Mouse (Mus musculus) monocyte, adult 59 days (primary cell): ENCODE data around the gene Ccr8. TPM values are rescaled to one million over a fixed set of nuclear protein-coding genes. Genes with fewer than 3 reads are reported as not detected.

ENCODE experiments used
- total RNA-seq, 2 experiments: library from RNA; stranded (reverse); gene quantifications; one replicate each; pipeline ENCODE4 v1.2.4; 2023

The Ccr8 gene
- not detected for total RNA-seq

GRCm38 (mm10) chr9:120091696-120092238 is at the start of gene Ccr8:
Ccr8 (plus strand) TSS chr9:120092114.

GRCm38 (mm10) chr9:120069779-120070178 is 22.1 kb upstream of the Ccr8 start, which contains the start of gene Cx3cr1:
Cx3cr1 (minus strand) TSS chr9:120069879.

GRCm38 (mm10) chr9:120110211-120111018 is 18.5 kb downstream of the Ccr8 start, which contains the start of gene Slc25a38:
Slc25a38 (plus strand) TSS chr9:120110374.

GRCm38 (mm10) chr9:120127538-120128251 is 35.8 kb downstream of the Ccr8 start, which contains the start of gene Rpsa:
Rpsa (plus strand) TSS chr9:120127689.

Other genes with a start within 250 kb of the Ccr8 start
- gene Wdr48, start 197.2 kb upstream of the Ccr8 start, total RNA-seq, result 10 to 100 TPM; 48.1 to 56.3 TPM
- 10 to 100 TPM in 1 of 2 experiments, 1 to 10 TPM in 1; 6.8 to 10.9 TPM for gene Gorasp1, start 154.5 kb upstream of the Ccr8 start, total RNA-seq
- under 1 TPM in 1 of 2 experiments, not detected in 1; 0.15 TPM for gene Ttc21a, start 154.5 kb upstream of the Ccr8 start, total RNA-seq
- 100 to 1,000 TPM; 118 to 123 TPM for gene Csrnp1, start 107.5 kb upstream of the Ccr8 start, total RNA-seq
- gene Xirp1, start 68.5 kb upstream of the Ccr8 start, total RNA-seq, result 1 to 10 TPM in 1 of 2 experiments, under 1 TPM in 1; 0.63 to 2.8 TPM
- 100 to 1,000 TPM; 261 to 284 TPM for gene Cx3cr1, start 22.2 kb upstream of the Ccr8 start, total RNA-seq
- 10 to 100 TPM; 44.8 to 50.3 TPM for gene Slc25a38, start 18.3 kb downstream of the Ccr8 start, total RNA-seq
- gene Rpsa, start 35.6 kb downstream of the Ccr8 start, total RNA-seq, result 1,000 to 10,000 TPM; 1,179 to 1,199 TPM
- not detected for gene Mobp, start 57.6 kb downstream of the Ccr8 start, total RNA-seq
- gene Myrip, start 209.4 kb downstream of the Ccr8 start, total RNA-seq, result not detected